Mouse (Mus musculus): ENCODE measurements around the gene Lmntd2.

The Lmntd2 gene

DNA sequence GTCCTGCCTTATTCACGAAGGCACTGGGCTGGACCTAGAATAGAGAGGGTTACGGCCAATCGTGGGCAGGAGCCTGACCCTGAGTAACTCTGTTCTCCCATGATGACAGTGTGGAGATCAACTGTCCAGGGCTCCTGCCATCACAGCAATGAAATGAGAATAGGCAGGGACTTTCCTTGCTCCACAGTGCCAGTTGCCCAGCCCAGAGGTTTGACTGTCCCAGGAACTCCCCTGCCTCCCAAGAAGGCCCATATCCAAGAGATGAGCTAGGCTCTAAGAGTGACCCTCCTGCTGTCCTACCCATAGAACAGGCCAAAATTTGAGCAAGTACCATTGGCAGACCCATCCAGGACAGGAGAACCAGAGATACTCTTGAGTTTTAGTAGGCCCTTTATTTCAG lies 25.1 kb downstream of the Lmntd2 start:
- no peak for DNase-seq

DNA sequence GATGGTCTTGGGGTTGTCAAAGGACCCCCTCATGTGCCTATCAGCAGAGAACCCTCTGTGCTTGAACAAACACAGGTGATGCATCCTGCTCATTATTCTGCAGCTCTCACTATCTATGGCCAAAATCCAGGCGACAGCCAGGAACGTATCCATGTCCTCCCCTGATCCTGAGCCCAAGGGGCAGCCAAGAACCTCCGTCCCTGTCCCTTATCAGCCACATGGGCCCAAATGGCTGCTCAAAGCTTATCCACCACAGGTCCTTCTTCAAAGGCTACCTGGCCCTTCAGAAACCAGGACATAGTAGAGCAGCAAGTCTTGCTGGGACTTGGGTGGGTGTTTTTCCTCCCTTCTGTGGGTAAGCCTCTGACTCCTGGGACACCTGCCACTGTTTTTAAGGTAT lies 25.7 kb downstream of the Lmntd2 start:
- DNase-seq, result no peak

DNA sequence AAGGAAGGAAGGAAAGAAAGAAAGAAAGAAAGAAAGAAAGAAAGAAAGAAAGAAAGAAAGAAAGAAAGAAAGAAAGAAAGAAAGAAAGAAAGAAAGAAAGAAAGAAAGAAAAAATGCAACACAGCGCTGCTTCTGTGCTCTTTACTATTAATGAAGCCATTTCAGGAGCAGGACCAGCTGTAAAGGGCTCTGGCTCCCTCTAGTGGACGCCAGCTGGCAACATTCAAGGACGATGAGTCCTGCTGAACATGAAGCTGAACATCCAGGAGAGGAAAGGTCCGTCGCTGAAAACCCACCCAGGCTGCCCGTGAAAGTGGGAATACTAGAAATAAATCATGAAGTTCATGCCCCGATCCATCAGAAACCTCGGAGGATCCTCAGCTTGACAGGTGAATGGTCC lies 37.7 kb downstream of the Lmntd2 start:
- DNase-seq, result peak; percentile 79 to 81

DNA sequence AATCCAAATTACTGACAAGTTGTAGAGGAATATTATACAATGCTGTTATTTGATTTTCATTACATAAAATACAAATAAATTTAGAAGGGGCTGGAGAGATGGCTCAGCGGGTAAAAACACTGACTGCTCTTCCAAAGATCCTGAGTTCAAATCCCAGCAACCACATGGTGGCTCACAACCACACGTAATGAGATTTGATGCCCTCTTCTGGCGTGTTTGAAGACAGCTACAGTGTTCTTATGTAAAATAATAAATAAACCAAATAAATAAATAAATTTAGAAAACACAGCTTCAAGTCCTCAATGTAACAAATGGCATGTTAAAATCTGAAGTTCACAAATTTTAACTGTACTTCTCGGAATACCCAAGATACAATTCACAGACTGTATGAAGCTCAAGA lies 38.8 kb downstream of the Lmntd2 start:
- DNase-seq, result no peak

DNA sequence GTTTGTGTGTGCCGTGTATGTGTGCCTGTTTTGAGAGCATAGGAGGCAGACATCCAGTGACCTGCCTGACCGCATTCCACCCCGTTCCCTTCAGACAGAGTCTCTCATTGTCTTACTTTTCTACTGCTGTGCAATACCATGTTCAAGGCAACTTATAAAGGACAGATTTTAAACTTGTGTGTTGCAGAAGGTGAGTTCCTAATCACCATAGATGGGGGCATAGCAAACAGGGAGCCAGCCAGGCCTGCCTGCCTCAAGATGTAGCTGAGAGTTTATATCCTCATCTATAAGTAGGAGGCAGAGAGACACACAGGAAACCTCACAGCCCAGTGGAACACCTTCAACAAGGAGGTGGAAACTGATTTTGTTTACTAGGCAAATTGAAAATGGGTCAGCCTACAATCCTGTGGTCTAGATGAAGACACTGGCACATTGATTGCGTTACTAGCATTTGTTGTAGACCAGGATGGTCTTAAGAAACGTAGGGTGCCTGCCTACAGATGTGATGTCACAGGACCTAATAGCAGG lies 40.5 kb downstream of the Lmntd2 start:
- DNase-seq, result no peak

DNA sequence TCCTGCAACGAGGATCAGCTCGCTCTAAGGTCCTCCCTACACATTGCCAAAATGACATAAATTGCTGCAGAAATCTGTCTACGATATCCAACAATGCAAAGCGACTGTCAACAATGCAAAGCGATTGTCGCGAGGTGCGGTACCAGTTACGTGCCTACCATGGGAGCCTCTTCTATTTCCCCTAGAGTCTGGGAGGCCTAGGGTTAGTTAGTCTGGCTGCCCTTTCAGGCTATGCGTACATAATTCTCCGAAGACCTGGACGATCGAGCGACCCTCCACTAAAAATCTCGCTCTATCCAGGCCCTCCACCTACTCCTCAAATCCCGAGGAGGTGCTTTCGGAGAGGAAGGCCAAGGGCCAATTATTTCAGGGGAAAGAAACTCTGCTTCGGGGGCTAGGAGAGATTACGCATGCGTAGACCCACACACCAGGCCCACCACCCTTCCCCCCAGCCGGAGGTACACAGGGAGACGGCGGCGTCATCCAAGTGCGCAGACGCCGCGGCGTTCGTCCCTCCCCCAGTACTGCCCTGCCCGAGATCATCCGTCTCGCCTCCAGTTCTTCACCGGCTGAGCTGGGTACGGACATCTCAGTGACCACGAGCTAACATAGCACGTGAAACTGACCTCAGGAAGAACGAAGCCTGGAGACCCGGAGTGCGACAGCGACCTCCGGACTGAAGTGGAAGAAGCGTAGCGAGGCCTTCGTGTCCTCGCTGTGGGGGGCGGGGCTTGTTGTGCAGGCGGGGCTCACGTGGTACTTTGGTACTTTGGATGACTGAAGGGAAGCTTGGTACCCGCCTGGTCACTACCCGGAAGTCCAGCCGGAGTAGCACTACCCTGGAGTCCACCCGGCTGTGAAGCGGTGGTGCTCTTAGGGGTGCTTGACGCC lies 41.5 kb downstream of the Lmntd2 start, which contains the start of gene Rnh1:
Gene Rnh1, minus strand, starts transcription at position 742 of the 891 bp plus-strand sequence.
- DNase-seq, result peak; percentile 91 to 93

DNA sequence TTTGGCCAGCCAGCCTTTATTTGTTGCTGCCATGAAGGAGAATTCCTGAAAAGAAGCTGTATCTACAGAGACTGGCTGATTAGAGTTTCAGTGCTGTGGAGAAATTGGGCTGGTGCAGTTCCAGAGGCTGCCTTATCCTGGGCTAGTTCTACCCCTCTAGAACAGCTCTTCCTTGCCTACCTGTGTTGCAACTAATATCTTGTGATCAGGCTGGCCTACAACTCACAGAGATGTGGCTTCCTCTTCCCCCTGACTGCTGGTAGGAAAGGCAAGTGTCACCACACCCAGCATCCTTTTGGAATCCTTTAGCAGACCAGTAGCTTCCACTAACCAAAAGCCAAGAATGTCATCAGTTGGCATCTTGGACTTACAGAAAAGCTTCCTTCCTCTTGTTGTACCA lies 44.0 kb downstream of the Lmntd2 start:
- no peak for DNase-seq

DNA sequence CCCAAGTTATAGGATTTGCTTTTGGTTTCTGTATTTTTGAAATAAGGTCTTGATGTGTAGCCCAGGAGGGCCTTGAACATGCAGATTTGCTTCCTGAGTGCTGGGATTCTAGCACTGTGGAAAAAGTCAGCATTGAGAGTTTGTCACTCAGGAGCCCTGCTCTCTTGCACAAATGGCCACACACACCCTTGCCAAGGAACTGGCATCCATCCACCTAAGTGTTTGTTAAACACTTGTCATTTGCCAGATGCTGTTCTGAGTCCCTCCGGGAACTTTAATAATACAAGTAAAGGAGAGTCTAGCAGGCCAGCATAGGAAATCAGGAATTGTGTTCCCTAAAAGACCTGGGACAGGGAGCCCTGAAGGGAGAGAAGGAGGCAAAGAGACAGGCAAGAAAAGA lies 44.6 kb downstream of the Lmntd2 start:
- DNase-seq, result no peak

DNA sequence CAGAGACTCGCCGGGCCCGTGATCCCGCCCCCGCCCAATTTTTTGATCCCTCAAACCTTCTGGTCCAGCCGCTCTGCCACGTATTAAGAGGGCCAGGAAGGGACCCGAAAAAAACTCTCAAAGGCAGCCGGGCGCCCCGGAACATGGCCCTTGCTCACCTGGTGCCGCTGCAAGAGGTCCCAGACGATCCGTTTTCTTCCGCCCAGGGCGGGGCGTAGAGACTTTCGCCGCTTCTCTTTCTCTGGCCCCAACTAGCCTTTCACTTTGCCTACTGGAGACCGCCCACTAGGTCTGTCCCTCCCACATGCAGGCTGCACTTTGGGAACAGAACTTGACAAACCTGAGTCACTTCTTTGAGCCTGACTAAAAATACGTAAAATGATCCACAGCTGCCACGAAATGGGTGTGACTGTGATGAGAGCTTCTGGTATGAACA lies 45.3 kb downstream of the Lmntd2 start:
- peak; percentile 42 to 48 for DNase-seq

DNA sequence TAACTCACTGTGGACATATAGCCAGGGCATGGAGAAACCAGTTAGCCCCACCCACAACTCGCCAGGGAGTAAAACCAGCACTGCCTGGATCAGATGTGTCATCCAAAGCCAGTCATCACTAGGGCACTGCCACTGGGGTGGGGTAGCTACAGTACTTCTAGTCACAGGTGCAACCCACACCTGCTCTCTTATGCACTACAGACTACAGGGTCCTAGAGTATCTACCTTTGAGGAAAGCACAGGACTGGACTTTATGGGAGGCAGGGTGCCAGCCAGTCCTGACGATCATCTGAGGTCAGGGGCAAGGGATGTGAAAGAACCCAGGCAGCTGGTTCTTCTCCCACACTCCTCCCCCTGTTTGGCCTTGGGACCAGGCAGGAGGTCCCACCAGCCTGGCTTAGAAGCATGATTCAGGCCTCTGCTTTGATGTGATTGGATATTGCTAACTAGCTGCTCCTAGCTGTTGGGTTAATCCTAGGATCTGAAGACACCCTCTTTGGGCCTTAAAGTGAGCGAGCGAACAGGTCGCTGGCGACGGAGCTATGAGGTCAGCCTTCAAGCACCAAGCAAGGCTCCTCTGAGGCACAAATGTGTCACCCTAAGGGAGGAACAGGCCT lies 45.9 kb downstream of the Lmntd2 start:
- no peak for DNase-seq

DNA sequence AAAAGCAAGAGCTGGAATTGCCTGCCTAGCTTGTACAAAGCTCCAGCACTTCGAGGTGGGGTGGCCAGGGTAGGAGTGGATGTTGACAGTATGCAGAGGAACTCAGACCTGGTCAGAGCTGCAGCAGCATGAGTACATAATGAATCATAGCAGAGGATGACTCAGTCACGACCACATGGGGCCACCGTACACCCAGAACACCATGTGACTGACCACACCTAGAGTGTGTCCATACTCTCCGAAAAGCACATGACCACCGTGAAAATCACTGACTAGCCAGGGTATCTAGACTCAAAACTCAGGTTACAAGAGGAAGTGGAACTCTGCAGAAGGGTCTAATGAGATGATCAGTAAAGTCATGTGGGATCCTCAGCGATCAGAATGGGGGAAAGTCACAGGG lies 49.0 kb downstream of the Lmntd2 start:
- DNase-seq, result no peak

DNA sequence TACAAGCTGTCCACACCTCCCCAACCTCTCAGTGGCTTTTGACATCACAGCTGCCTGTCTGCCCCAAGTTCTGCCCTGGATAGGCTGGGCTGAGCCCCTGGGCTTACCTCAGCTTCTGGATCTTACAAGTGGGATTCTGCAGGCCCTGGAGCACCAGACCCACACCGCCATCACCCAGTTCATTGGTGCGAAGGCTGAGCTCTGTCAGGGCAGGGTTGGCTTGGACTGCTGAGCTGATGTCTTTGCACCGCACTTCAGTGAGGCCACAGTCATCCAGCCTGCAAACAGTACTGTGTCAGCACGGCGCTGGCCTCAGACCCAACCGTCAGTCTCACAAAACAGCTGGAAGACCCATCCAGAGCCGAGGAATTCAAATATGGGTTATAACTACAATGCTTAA lies 49.5 kb downstream of the Lmntd2 start:
- DNase-seq, result no peak
